Mouse (Mus musculus) retina, adult 2 months (tissue): Measurements from ENCODE around the gene Rpp14.
"Not testable (repeated sequence)": the region's sequence is repeated elsewhere in the genome, so short reads cannot be mapped to it uniquely, and the experiment has no call there.

Source experiments
- DNase-seq: peaks from one replicate; pipeline ENCODE4 v3.0.0-alpha.2; 2012; ENCODE audit warnings: low read depth, low spot score

The Rpp14 gene

DNA sequence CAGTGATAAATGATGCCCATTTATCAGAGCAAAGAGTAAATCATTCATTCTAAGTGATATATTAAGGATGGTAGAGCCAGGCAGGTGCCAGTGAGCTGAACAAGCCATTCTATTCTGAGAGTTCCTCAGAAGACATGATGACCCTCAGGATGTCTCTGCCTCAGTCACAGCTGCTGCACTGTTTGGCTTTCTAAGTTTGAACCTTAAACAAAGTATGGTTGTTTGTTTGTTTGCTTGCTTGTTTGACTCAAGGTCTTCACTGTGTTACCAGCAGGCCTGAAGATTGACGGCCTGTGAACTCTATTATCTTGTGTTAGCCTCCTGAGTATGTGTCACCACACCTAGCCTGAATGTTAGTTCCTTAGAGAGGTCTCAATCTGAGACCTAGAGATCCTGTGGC, 34.6 kb downstream of the Rpp14 start:
- DNase-seq, result no peak

DNA sequence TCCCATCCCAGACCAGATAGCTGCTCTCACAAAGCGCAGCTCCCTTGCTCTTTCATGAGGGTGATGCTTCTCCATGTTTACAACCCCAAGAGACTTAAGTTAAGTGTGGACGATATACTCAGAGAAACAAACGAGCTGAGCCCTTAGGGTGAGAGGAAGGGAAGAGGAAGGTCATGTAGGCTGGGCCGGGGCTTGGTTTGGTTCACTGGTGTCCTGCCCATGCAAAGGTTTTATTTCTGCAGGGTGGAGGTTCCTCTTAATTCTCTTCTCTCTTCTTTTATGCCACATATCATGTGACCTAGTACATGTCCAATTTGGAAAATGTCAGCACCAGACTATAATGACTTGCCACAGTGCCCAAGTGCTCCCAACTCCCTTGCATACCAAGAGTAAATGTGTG, 35.6 kb downstream of the Rpp14 start:
- no peak for DNase-seq

DNA sequence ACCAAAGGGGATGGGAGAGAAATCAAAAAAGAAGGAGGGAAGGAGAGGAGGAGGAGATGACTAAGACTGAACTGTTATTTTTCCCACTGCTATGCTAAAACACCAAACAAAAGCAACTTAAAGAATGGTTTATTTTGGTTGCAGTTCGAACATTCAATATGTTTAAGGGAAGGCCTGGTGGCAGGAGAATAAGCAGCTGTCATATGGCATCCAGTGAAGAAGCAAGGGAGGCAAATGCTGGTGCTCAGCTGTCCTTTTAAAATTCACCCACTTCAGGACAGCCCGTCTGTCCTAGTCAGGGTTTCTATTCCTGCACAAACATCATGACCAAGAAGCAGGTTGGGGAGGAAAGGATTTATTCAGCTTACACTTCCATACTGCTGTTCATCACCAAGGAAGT, 37.2 kb downstream of the Rpp14 start:
- no peak for DNase-seq

DNA sequence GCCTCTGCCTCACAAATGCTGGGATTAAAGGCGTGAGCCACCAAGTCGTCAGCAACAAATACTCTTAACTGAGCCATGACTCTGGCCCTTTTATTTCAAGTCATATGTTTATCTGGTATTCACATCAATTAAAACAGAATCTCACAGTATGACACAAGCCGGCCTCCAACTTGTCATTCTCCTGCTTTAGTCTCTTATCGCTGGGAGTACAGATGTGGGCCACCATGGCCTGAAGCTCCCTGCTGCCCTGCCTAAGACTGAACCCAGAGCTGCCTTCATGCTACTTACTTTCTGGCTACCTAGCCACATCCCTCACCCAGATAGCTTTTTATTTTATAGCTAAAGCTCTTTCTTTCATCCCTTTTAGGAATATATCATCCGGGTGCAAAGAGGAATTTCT, 39.3 kb downstream of the Rpp14 start:
- no peak for DNase-seq

DNA sequence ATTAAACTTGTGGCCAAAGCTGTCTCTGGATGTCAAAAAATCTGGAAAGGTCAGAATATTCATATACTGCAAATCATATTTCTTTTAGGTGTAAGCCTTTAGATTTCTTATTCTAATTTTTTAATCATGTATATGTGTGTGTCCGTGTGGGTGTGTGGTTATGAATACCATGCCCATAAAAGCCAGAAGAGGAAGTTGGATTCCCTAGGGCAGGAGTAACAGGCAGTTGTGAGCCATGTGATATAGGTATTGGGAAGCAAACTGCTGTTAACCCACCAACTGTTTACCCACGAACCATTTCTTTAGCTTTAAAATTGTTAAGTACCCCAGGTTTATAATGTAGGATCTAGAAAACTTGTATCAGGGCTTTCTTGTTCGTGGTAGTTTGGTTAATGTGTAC, 39.7 kb downstream of the Rpp14 start:
- no peak for DNase-seq

DNA sequence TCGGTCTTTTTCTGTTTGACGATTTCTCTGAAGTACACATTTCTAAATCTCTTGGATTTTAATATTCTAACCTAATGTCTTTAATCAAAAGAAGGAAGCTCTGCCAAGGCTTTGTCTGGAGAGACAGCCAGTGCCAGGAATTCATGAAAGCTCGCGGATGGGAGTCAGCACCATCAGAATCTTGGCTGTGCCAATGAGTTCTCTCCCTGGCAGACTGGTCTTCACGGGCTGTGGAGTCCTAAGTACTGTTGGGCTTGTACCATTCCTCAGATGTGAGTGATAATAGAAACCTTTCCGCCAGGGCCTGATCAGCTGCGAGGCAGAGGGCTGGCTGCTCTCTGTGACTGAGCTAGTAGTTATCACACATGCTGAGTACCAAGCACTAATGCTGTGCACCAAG, 43.0 kb downstream of the Rpp14 start:
- DNase-seq, result no peak

DNA sequence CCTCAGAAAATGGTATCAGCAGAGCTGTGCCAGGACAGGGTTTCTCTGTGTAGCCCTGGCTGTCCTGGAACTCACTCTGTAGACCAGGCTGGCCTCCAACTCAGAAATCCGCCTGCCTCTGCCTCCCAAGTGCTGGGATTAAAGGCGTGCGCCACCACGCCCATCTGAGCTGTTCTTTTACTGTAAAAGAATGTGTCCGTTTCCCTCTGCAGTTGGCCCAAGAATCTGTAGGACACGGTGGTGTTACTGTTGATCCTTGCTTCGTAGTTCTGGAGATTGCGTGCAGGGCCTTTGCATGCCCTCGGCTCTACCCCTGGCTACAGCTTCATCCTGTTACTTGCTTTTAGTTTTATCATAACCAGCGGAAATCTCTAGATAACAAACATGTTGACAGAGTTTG, 43.4 kb downstream of the Rpp14 start:
- DNase-seq, result not testable (repeated sequence)

DNA sequence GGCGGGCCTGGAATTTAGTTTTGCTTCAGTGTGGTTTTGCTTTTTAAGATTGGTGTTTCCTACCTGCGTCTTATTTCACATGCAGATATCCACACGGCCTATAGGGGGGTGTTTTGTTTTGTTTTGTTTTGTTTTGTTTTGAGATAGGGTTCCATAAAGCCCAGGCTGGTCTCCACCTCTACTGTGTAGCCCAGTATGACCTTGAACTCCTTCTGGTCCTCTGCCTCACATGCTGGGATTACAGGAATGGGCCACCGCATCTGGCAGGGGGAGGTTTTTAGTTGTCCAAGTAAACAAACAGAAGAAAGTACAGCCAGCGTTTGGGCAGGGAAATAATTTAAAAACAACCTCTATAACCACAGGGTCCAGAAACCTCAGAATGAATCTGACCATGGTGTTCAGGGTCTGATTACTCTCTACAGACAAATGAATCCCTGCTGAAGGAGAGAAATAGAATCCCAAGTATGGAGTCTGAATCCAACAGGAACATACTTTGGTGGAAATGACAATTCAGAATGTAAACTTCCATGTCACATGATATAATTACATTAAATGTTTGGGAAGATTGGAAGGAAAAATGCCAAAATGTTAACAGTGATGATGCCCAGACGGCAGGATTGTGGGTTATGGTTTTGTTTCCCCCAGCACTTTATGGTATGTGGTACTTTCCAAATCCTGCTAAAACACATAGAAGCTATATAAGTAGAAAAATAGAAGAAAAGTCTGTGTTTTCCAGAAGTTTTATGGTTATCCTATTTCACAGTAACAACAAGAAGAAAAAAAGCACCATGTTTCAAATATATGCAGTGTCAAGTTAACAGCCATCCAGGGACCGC, 44.1 kb downstream of the Rpp14 start:
- no peak for DNase-seq

DNA sequence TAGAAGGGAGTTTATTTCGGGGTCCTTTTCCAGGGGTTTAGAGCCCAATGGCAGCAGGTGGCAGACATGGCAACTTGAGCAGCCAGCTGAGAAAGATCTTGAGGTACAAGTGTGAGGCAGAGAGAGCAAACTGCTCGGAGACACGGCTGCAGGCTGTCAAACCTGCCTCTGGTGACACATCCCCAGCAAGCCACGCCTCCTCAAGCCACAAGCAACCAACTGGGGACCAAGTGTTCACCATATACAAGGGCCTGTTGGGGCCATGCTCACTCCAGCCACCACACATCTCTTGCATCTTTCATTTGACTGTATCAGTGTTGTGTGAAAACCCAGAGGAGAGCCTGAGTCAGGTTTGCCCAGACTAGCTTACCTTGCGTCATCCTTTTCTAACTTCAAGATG, 47.8 kb downstream of the Rpp14 start:
- no peak for DNase-seq

DNA sequence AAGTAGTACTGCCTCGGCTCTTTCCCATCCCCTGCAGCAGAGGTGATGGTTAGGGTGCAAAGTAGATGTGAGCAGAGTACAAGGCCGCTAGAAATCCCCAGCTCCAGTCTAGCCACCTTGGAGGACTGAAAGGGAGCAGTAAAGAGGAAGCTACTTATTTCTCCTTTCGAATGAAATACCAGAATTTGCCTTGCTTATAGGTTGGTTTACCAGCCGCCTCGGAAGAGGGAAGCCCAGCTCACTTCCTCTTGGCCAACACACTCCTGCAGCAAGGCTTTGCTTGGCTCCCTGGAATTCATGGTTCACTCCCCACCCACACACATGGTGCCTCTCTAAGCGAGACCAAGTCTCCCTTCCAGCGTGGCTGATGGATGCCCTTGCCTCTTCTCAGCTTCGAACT, 52.6 kb downstream of the Rpp14 start:
- DNase-seq, result no peak

DNA sequence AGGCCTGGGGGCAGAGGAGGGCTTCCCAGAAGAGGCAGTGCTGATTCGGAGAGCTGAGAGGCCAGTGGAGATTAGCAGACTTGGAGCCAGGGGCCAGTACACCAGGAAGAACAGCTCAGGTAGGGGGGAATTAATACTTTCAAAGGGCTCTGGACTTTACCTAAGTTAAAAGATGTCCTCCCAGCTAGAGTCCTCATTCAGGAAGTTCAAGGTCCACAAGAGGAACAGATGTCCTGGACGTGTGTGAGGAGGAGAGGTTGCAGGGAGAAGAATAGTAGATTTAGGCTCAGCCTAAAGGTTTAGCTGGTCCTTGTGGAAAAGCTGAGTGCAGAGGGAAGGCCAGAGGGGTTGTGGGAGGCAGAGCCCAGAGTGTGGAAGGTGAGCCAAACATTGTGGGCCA, 54.1 kb downstream of the Rpp14 start:
- no peak for DNase-seq

DNA sequence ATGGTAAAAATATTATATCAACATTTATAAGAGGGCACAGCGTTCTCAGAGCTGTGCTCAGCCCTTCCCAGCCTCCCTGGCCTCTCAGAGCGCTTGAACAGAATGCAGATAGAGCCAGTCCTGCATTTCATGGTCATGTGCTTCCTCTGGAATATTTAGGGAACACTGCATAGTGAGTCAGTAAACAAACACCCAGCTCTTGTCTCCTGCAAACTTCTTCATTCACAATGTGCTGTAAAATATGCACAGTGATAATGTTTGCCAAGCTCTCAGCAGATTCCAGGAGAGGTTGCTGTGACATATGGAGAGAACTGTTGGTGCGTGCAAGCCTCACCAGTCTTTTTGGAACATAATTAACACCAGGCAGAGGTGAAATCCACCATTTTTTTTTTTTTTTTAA, 55.0 kb downstream of the Rpp14 start:
- no peak for DNase-seq

DNA sequence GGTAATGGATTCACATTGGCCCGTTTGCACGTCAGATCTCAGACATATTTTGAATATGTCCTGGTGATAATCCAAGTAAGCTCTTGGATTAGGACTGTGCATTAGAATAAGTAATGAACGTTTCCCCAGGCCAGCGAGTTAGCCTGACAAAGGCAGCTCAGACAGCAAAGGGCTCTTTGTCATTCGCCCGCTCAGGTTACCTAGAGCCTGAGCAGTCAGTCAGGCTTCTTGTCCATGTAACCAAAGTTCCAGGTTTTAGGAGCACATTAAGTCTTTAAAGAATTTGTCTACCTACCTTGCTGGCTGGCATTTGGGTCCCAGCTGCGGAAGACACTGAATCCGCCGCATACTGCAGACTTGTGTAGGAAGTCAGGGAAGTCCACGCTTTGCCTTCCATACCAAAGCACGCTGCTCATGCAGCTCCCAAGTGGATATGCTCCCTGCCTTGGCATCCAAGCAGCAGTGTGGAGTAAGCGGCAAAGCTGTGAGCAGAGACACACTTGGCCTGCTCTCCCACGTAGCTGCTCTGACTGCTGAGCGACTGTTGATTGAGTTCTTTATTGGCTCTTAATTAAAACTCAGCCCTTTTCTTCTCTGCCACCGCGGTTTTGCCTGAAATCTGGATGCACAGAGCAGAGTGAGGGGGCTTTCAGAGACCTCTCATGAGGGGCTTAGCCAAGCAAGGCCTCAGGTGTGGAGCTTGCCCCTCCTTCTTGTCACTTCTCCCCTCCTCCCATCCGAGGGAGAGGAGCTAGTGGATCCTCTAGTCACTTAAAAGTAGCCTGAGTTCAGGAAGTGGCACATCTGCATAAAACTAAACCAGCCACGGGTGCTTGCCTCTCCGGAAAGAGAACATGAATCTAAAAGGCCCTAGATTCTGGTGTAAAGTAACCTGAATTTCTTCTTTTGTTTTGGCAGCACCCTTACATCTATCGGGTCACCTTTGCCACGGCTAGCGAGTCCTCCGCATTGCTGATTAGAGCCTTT, 59.9 kb downstream of the Rpp14 start:
- DNase-seq, result no peak

DNA sequence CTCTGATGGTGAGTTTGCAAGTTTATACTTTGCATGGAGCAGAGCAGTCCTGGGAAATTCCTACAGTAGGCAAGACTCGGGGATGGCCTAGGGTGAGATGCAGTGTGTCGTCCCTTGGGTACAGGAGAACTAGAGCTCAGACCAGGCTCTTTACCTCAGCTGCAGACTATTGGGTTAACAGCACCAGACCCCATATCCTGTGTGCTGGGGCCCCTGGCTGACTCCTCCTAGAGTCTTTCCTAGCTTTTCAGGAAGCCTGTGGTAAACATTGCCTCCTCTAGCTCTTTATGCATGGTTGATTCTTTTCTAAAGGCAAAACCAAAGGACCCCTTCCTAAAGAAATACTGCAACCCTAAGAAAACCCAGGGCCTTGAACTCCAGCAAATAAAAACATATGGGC, 61.0 kb downstream of the Rpp14 start:
- no peak for DNase-seq
